Mouse (Mus musculus) thymus, adult 2 months (tissue): ENCODE data around the gene Irgm2. TPM values are rescaled to one million over a fixed set of nuclear protein-coding genes. Genes with fewer than 3 reads are reported as not detected.

Experiments
- DNase-seq: peaks from one replicate; pipeline ENCODE4 v3.0.0; 2021
- H3K27ac ChIP-seq: fragments of 200-500 bp; 2 replicates; pipeline ENCODE4 v1.5.1; 2012; ENCODE audit warnings: low read length, control low read depth; ENCODE audit not compliant: control insufficient read depth, insufficient read depth
- H3K27me3 ChIP-seq: fragments of 200-500 bp; 2 replicates; pipeline ENCODE4 v1.6.1; 2012; ENCODE audit warnings: mild to moderate bottlenecking, low read length, moderate library complexity, mixed read lengths; ENCODE audit not compliant: control insufficient read depth, insufficient read depth
- H3K36me3 ChIP-seq: fragments of 200-500 bp; 2 replicates; pipeline ENCODE4 v1.6.1; 2012; ENCODE audit warnings: mild to moderate bottlenecking, low read length, moderate library complexity; ENCODE audit not compliant: control insufficient read depth, insufficient read depth
- H3K4me1 ChIP-seq: fragments of 200-500 bp; replicated peaks from 2 replicates; pipeline ENCODE4 v1.6.1; 2012; ENCODE audit warnings: low read length; ENCODE audit not compliant: control insufficient read depth, insufficient read depth
- H3K4me3 ChIP-seq: fragments of 200-500 bp; 2 replicates; pipeline ENCODE4 v1.5.1; 2012; ENCODE audit warnings: mild to moderate bottlenecking, low read length, control low read depth, moderate library complexity; ENCODE audit not compliant: control insufficient read depth, insufficient read depth
- CTCF ChIP-seq: fragments of 200-500 bp; IDR thresholded peaks from 2 replicates; pipeline ENCODE4 v1.5.1; 2012; ENCODE audit warnings: mild to moderate bottlenecking, control low read depth, low read length, moderate library complexity, borderline replicate concordance; ENCODE audit not compliant: control insufficient read depth, poor library complexity, insufficient read depth; ENCODE audit errors: extremely low read depth
- POLR2A ChIP-seq: fragments of 200-500 bp; IDR thresholded peaks from 2 replicates; pipeline ENCODE4 v1.6.1; 2012; ENCODE audit warnings: mild to moderate bottlenecking, low read length, control low read depth, moderate library complexity; ENCODE audit not compliant: control insufficient read depth, poor library complexity, insufficient read depth; ENCODE audit errors: extremely low read depth
- WGBS: fragments of 180-500 bp; shearing (Covaris S2); methylation state at CpG from one replicate; pipeline ENCODE4 v1.1.7; 2018; 5-methylcytosine and 5-hydroxymethylcytosine counted together
- polyA plus RNA-seq: library from polyadenylated mRNA; depleted of rRNA; stranded (reverse); fragments of >200 nt; gene quantifications from 2 replicates; pipeline ENCODE4 v1.2.3, GENCODE M21; 2012; rRNA removed

Irgm2 gene
- polyA plus RNA-seq, 1 experiment = 20.1 TPM

- no peak for DNase-seq
- no peaks in the 10 kb centered on the region for H3K4me1 ChIP-seq
- TF ChIP-seq CTCF (no peak), POLR2A (no peak)
- no peak overlapping the region for H3K4me3 ChIP-seq
- no peaks in the 10 kb centered on the region for H3K36me3 ChIP-seq
- no peak overlapping the region for H3K27ac ChIP-seq
- no peaks in the 10 kb centered on the region for H3K27me3 ChIP-seq
- 92% methylated on average over 3 of the region's 3 CpGs for WGBS
Measured at GRCm38 (mm10) chr11:58268285-58268684, 68.9 kb downstream of the Irgm2 start.

Other genes with a start within 250 kb of the Irgm2 start
- gene Larp1, start 190.6 kb upstream of the Irgm2 start, polyA plus RNA-seq = 54.4 and 64.4 TPM in 2 replicates
- gene Gm12248, start 106.5 kb upstream of the Irgm2 start, polyA plus RNA-seq = 0.32 and 0.59 TPM in 2 replicates
- gene Cnot8, start 95.5 kb upstream of the Irgm2 start, polyA plus RNA-seq = 158 and 192 TPM in 2 replicates
- gene Gemin5, start 31.1 kb upstream of the Irgm2 start, polyA plus RNA-seq = 20.4 and 21.8 TPM in 2 replicates
- 41.3 and 42.0 TPM in 2 replicates for gene Mrpl22, start 28.0 kb upstream of the Irgm2 start, polyA plus RNA-seq
- gene Igtp, start 62 bp upstream of the Irgm2 start, polyA plus RNA-seq = 58.1 and 60.9 TPM in 2 replicates
- gene 4930438A08Rik, start 75.2 kb downstream of the Irgm2 start, polyA plus RNA-seq = 0.07 and 0.29 TPM in 2 replicates
- 42.1 and 49.7 TPM in 2 replicates for gene Zfp692, start 107.5 kb downstream of the Irgm2 start, polyA plus RNA-seq
- 54.1 and 54.5 TPM in 2 replicates for gene Zfp672, start 130.7 kb downstream of the Irgm2 start, polyA plus RNA-seq
- 41.3 and 43.3 TPM in 2 replicates for gene Sh3bp5l, start 131.1 kb downstream of the Irgm2 start, polyA plus RNA-seq
- gene Lypd8, start 179.4 kb downstream of the Irgm2 start, polyA plus RNA-seq = 26.2 and 31.5 TPM in 2 replicates
- 0.77 and 0.92 TPM in 2 replicates for gene 1810065E05Rik, start 221.5 kb downstream of the Irgm2 start, polyA plus RNA-seq
- 0.36 and 0.42 TPM in 2 replicates for gene Gm12253, start 232.9 kb downstream of the Irgm2 start, polyA plus RNA-seq